Mouse (Mus musculus) neural tube, embryonic 14.5 days (tissue): Measurements from ENCODE around the gene Spry2. TPM values are rescaled to one million over a fixed set of nuclear protein-coding genes. Genes with fewer than 3 reads are reported as not detected.

Experiments used
- ATAC-seq: fragments of 200-750 bp; cut with Nextera tagmentation; 2 replicates; pipeline ENCODE4 v1.8.0; 2017; ENCODE audit warnings: low read depth, mild to moderate bottlenecking, moderate TSS enrichment, moderate library complexity
- H3K27ac ChIP-seq: fragments of 300-500 bp; sonication (generic); 2 replicates; pipeline ENCODE4 v1.5.1; 2014; ENCODE audit warnings: low read depth, mild to moderate bottlenecking, control low read depth, low read length, moderate library complexity, mixed read lengths
- H3K27me3 ChIP-seq: fragments of 300-500 bp; sonication (generic); 2 replicates; pipeline ENCODE4 v1.6.1; 2014; ENCODE audit warnings: low read length; ENCODE audit not compliant: control insufficient read depth, insufficient read depth
- H3K36me3 ChIP-seq: fragments of 300-500 bp; sonication (generic); 2 replicates; pipeline ENCODE4 v1.6.1; 2014; ENCODE audit warnings: low read length, mixed read lengths; ENCODE audit not compliant: control insufficient read depth, insufficient read depth
- H3K4me1 ChIP-seq: fragments of 300-500 bp; sonication (generic); 2 replicates; pipeline ENCODE4 v1.6.1; 2014; ENCODE audit warnings: low read length; ENCODE audit not compliant: control insufficient read depth, insufficient read depth
- H3K4me2 ChIP-seq: fragments of 300-500 bp; sonication (generic); 2 replicates; pipeline ENCODE4 v1.6.1; 2014; ENCODE audit warnings: mild to moderate bottlenecking, low read depth, low read length, control low read depth
- H3K4me3 ChIP-seq: fragments of 300-500 bp; sonication (generic); 2 replicates; pipeline ENCODE4 v1.5.1; 2014; ENCODE audit warnings: low read depth, low read length, control low read depth, mixed read lengths
- H3K9ac ChIP-seq: fragments of 300-500 bp; sonication (generic); replicated peaks from 2 replicates; pipeline ENCODE4 v1.6.1; 2014; ENCODE audit warnings: low read depth, mild to moderate bottlenecking, control low read depth, low read length, mixed read lengths
- H3K9me3 ChIP-seq: fragments of 300-500 bp; sonication (generic); 2 replicates; pipeline ENCODE4 v1.6.1; 2016; ENCODE audit warnings: low read length; ENCODE audit not compliant: control insufficient read depth
- WGBS: fragments of 180-500 bp; shearing (Covaris S2); extraction: QIAGEN DNeasy Blood & Tissue Kit; methylation state at CpG from one replicate; pipeline ENCODE4 v1.1.7; 2014; 5-methylcytosine and 5-hydroxymethylcytosine counted together
- polyA plus RNA-seq: library from polyadenylated mRNA; unstranded; fragments of >200 nt; fragmentation: Nextera tagmentation; extraction: Ambion mirVana; gene quantifications from 2 replicates; pipeline ENCODE4 v1.2.1, GENCODE M21; 2014

Gene Spry2
- polyA plus RNA-seq, 1 experiment from 2014 or later, result 39.8 TPM

DNA sequence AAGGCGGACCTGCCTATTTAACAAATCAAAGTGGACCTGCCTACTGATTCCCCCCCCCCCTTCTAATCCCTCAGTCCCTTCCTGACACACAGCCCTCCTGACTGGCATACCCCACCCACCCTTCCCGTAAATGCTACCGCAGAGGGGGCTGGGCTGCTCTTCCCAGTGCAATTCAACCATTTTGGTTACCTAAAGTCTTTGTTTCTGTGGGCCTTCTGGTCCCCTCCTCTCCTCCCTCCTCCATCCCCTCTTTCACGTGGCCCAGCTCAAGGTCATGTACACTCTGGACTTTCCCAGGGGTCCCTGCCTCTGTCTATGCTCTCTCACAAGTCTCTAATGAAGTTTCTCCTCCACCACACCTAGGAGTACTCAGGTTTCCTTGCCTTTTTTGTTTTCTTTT, 37.3 kb downstream of the Spry2 start:
- no peak overlapping the region for H3K27ac ChIP-seq
- no peaks in the 10 kb centered on the region for H3K36me3 ChIP-seq
- no peak overlapping the region for H3K4me3 ChIP-seq
- H3K4me2 ChIP-seq, result no peak overlapping the region
- no peak for ATAC-seq
- no peaks in the 10 kb centered on the region for H3K9me3 ChIP-seq
- no peaks in the 10 kb centered on the region for H3K27me3 ChIP-seq
- H3K4me1 ChIP-seq, result no peaks in the 10 kb centered on the region
- no peak overlapping the region for H3K9ac ChIP-seq
- WGBS, result 17% methylated on average over 4 of the region's 4 CpGs

DNA sequence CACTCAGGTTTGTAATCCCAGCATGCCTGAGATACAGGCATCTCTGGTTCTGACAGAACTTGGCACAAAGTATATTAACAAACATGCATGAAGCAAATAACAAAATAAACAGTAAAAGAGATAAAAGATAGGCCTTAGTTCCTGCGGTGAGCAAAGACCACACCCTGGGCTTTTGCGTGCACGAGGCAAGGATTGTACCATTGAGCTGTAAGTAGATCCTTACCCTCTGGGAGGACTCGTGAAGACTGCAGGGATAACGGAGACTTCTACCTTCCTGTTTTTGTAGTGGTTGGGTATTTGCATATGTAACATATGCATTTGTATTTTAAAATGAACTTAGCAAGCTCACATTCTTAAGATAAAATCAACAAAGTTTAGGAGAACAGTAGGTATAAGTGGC, 37.7 kb downstream of the Spry2 start:
- no peaks in the 10 kb centered on the region for H3K4me1 ChIP-seq
- H3K9me3 ChIP-seq, result no peaks in the 10 kb centered on the region
- no peak for ATAC-seq
- no peak overlapping the region for H3K27ac ChIP-seq
- no peak overlapping the region for H3K9ac ChIP-seq
- 31% methylated on average over 5 of the region's 5 CpGs for WGBS
- H3K4me3 ChIP-seq, result no peak overlapping the region
- H3K27me3 ChIP-seq, result no peaks in the 10 kb centered on the region
- no peak overlapping the region for H3K4me2 ChIP-seq
- H3K36me3 ChIP-seq, result no peaks in the 10 kb centered on the region

DNA sequence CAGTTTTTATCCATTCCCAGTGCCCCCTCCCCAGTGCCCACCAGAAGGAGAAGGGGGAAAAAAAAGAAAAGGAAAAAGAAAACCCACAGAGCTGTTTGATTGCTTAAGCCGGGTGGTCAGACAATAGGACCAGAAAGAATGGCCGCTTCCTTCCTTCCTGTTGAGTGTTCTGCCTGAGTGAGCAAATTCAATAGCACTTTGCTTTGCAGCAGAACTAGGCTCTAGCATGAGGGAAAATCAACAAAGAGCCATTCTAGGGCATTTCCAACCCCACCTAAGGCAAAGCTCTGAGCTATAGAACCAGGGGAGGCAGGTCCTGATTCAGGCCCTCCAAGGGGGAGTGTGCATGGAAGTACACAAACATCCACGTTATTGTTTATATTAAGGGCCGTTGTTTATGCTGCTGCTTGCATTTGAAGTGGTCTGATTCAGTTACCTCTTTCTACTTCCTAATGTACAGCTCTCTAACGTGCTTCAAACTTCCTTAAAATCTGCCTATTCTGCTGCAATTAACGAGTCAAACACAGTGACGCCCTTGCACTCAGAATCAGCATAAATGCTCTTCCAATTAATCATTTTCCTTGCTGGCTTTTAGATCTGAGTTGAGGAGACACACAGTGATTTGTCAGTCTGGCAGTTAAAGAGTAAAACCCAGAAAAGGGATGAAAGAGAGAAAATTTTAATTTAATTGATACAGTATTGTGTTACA, 45.1 kb downstream of the Spry2 start:
- H3K9ac ChIP-seq, result no peak overlapping the region
- 11% methylated on average over 7 of the region's 7 CpGs for WGBS
- no peaks in the 10 kb centered on the region for H3K27me3 ChIP-seq
- H3K4me3 ChIP-seq, result no peak overlapping the region
- no peak overlapping the region for H3K27ac ChIP-seq
- no peaks in the 10 kb centered on the region for H3K36me3 ChIP-seq
- peak; percentile 71 for ATAC-seq
- no peaks in the 10 kb centered on the region for H3K9me3 ChIP-seq
- H3K4me2 ChIP-seq, result no peak overlapping the region
- H3K4me1 ChIP-seq, result no peaks in the 10 kb centered on the region

Other genes starting within 250 kb of the Spry2 start
- gene Trim52, start 209.4 kb upstream of the Spry2 start, polyA plus RNA-seq, result not detected in 2 replicates